Mouse (Mus musculus) urinary bladder, adult 2 months (tissue): ENCODE data around the gene Gfra1. TPM values are rescaled to one million over a fixed set of nuclear protein-coding genes. Genes with fewer than 3 reads are reported as not detected.

ENCODE experiments used
- DNase-seq: peaks from one replicate; pipeline ENCODE4 v3.0.0; 2022; ENCODE audit warnings: low spot score
- polyA plus RNA-seq: library from polyadenylated mRNA; depleted of rRNA; stranded (reverse); fragments of >200 nt; gene quantifications from 2 replicates; pipeline ENCODE4 v1.2.3, GENCODE M21; 2012

Gfra1 gene
- polyA plus RNA-seq, 1 experiment, result 4.7 TPM

DNA sequence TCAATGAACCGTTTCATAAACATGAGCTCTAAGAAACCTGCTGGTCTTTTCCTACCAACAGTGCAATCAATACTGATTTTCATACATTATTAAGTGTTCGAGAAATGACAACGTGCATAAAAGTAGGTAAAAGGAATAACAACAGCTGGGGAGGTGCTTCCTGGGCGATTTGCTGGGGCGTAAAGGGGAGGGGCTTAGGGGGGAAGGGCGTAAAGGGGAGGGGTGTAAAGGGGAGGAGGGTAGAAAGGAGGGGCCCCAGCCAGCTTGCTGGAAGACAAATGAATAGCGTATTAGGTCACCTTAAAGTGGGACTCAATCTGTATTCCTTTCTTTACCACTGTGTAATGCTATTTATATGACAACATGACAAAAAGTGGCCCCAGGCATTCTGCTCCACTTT, 13.9 kb downstream of the Gfra1 start:
- DNase-seq, result no peak

DNA sequence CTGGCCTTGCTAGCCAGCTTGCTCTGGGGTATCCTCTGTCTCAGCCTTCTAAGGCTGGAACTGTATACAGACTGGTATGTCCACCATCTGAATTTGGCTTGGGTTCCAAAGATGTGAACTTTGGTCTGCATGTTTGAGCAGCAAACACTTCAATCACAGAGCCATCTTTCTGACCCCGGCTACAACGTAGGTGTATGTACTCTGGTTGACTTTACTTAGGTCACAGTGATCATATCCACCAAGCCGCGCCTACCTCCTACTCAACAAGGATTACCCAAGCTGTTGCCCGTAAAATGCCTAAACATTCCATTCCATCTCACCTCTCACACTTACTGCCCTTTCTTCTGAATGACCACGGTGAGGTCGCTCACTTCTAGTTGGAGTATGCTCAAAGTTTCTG, 14.5 kb downstream of the Gfra1 start:
- no peak for DNase-seq

DNA sequence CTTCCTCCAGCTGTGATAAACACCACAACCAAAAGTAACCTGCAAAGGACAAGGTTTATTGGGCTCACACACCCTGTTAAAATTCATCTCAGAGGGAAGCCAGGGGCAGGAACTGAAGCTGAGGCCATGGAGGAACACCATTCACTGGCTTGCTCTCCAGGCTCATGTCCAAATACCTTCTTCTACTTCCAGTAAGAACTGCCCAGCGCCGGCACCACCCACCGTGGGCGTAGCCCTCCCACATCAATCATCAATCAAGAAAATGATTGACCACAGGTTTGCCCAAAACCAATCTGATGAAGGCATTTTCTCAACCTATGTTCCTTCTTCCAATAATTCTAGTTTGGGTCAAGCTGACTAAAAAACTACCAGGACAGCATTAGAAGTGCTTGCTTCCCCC, 16.9 kb downstream of the Gfra1 start:
- no peak for DNase-seq

DNA sequence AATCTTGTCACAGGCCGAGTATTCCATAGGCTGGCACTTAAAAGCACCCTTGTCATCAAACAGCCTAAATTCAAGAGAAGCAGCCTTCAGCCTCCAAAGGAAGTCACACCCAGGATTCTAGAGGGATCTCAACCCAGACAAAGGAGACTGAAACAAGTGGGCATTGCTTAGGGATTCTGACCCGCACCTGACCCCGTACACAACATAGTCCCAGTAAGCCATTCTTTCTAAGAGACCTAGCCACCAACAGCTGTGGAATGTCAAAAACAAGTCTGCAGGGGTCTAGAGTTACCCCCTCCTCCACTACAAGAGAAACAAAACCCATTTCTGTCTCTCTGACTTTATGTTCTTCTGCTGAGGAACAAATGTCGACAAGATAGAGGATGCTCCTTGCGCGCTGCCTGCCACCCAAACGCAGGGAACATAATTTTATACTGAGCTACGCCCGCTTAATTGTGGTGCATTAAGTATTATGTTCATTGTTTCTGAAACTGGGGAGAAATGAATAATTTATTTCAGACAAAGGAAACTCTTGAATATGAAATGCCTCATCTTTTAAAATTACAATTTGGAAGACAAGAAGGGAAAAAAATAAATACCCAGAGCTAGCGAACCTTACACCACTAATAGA, 18.2 kb downstream of the Gfra1 start:
- DNase-seq, result no peak

DNA sequence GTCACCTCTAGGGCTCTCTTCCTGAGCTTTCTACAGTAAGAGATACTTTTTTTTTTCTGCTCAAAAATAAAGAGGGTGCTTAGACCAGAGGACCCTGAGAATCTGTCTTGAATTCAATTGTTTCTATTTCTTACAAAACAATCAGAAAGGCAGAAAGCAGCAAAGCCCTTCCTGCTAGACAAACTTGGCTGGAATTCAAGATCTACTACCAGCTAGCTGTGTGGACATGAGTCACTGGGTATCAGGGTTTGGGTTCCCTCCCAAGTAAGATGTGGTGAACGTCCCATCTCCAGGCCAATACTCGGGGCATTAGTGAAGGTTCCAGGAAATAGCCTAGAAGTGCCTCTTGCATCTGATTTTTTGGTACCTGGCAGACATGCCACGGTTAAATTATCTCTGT, 18.8 kb downstream of the Gfra1 start:
- DNase-seq, result no peak

DNA sequence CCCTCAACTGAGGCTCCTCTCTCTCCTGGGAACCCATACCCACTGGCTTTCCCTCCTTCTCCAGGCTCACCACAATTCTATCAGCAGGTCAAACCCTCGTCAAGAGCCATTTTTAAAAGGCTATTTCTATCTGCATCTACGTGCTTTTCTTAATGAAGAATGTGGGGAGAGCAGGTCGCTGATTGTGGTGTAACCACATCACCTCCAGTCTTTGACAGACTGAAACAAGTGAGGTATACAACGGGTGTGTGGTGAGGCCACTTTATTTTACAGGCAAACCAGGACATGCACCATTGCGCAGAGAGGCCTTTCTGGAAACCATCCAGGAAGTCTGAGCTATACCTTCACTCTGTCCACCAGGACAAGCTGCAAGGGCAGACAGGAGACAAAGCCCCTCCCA, 19.8 kb downstream of the Gfra1 start:
- no peak for DNase-seq

DNA sequence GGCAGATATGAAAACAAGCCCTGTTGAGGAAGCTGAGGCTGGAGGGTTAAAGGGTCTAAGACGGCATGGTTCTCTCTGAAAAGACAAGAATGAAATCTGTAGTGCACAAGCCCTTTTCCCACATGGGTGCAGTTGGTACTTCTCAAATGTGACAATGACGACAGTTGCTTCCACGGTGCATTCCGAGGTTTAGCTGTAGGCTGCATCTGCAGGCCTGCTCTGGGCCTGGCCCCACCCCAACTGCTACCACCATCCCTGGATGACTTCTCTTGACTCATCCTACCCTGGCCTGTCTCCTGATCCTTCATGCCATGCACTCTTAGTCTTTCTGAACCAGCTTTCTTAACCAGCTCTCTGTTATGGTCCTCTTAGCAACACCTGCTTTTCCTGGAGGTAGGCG, 22.9 kb downstream of the Gfra1 start:
- DNase-seq, result no peak

DNA sequence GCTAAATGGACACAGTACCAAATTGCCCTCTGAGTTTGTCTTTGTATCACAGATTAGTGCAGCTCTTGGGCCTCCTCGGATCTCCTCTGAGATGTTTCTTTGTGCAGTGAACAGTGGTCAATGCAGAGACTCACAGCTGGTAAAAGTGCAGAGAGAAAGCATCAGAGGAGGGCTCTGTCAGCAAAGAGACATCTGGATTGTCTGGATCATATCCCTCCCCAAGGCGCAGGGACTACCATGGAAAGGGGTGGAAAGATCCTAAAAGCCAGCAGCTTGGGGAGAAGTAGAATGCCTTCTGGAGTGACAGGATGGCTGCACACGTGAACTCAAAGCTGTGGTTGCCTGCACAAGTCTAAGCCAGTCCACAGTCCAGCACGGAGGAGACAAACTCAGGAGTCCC, 27.2 kb downstream of the Gfra1 start:
- no peak for DNase-seq

DNA sequence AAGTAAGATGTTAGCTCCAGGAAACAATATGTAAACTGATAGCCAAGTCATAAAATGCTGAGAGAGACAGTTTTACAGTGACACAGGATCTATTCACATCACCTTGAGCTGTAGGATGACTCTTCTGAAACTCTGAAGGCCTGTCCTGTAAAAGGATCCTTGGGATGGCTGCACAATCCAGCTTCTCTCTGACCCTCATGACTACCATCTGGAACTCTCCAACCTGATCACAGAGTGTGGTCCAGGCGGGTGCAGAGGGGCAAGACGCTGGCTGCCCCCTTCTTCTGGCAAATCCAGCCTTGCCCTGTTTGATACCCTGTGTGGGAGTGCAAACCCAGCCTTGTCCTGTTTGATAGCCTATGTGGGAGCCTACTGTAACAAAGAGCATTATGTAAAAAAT, 28.4 kb downstream of the Gfra1 start:
- DNase-seq, result no peak

DNA sequence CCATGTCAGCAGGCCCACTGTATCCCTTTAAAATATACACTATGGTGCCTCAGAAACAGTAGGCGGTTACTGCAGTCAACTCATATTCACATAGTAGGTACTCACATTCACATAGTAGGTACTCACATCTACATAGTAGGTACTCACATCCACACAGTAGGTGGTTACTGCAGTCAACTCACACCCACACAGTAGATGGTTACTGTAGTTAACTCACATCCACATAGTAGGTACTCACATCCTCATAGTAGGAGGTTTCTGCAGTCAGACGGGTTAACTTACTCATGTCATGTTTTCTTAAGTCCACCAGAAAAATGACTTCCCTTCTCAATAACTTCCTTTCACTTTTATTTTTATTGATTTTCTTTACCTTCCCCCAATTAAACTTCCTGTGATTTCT, 30.8 kb downstream of the Gfra1 start:
- no peak for DNase-seq

DNA sequence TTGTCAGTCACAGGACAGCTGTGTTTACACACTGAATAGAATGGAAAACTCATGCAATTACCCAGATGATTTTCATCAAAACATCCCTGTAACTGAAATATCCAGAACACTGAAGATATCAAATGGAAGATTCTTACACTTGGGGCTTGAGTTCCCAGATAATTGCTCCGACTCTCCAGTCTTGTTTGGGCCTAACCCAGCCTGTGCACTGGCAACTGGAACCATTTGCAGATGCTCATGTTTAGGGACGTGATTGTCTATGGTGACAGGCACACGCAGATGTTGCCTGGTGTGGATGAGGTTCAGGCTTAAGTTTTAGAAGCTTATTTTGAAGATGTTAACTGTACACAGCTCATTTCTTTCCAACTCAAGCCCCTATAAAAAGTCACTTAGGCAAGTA, 31.5 kb downstream of the Gfra1 start:
- no peak for DNase-seq

DNA sequence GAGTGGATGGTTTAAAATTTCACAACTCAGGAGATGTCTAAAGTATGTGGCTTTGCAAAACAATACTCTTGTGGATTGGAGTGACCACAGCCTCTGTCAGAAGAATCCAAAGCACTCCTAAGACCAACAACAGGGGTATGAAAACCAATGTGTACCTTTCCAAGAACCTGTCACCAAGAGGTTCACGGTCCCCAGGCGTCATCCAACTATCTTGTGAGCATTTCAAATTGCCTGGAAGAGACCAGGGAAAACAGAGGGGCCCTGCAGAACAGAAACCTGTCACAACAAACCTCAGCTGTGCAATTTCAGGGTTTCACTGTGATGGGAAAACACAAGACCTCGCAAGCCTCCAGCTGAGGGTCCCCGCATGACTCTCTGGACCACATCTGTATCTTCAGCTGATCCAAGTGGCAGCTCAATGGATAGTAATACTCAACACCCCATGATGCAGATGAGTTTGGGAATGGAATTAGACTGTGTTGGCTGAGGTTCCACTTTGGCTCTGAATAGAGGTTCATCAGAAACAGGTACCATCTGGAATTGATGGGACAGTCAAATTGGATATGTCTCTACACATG, 32.7 kb downstream of the Gfra1 start:
- DNase-seq, result no peak

DNA sequence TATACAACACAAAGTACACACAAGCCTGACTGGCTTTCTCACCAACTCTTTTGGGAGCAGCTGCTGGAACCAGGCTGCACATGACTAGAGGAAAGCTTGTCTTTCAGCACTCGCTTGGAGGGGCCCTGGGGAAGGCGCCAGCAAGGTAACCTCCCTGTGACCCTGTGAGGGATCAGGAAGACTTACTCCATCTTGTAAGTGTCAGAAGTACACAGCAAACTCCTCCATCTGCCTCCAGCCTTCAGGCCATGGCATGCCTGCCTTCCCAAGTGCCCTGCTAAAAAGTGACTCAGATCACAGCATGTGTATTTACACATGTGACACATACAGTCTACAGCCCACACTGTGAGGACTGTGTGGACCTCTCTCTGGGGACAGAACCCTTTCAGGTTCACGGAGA, 36.0 kb downstream of the Gfra1 start:
- peak; percentile 27 for DNase-seq

DNA sequence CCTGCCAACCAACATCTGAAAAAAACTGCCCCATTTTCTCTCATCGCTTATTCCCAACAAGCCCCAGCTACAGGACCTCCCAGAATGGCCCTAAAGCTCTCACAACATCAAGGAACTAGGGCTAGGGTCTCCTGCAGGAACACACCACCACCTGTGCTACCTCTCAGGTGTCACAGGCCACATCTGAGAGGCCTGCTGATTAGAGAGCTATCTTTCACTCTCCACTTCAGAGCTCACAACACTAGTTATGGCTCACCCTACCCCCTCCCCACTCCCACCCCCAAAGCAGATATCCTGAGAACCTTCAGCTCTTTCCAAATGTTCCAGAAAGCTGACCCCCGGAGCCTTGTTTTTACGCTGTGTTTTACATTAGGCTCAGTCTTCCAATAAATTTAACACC, 36.4 kb downstream of the Gfra1 start:
- no peak for DNase-seq

DNA sequence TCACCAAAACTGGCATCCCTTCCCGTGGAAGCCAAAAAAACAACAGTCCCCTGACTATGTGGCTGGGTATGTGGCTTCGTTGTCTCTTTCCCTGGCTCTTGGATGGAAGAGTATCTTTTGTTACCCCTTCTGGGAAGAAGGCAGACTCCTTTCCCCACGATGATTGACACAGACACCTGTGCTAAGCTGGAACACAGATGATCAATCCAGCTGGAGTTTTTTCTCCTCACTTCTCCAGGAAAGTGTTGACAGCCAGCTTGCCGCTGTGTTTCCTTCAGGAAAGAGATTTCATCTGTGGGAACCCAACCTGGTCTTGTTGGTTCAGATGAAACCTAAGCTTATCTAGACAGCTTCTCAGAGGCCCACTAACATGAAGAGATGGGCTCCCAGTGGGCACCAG, 40.5 kb downstream of the Gfra1 start:
- DNase-seq, result no peak

DNA sequence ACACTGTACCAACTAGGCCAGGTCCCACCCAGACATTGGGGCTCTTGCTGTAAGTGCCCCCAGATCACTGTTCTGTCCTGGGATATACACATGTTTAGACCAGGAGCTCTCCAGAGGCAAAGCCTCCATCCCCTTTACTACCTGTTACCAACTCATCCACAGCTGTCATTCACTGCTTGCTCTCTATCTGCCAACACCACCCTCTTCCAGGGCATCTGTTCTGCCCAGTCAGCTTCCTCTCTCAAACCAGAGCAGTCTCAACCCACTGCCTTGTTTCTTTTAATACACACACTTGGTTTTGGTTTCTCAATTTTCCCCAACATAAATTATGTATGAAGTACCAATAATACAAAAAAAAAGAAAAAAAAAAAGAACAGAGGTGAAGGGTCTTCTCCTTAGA, 41.0 kb downstream of the Gfra1 start:
- no peak for DNase-seq

DNA sequence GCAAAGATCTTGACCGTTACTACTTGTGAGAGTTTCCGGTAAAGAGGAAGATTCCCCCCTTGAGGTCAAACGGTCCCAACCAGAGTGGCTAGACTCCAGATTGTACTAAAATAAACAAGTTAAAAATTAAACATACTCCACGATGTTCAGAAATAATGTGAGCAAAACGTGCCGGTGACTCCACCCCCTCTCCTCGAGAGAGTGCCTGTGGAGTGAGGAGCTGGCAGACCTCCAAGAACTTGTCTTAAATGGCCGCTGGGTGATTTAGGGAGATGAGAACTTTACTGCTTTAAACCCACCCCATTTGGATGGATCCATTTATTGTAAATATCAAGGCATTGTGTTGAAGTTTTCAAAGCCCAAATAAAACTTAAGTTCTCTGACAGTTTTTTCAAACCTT, 42.4 kb downstream of the Gfra1 start:
- no peak for DNase-seq

DNA sequence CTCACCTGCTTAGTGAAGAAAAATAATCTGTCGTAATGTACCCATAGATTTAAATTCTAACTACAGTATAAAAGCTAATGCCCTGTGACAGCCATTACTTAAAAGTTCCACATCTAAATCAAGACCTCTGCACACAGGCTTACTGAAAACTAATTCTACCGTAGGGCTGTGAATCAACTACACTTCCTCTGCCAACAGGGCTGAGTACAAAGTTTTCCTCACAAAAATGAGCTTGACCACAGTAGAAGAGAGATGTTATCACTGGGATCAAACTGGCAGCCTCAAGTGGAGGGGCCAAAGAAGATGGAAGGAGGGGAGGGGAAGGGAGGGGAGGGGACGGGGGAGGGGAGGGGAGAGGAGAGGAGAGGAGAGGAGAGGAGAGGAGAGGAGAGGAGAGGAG, 42.9 kb downstream of the Gfra1 start:
- no peak for DNase-seq

DNA sequence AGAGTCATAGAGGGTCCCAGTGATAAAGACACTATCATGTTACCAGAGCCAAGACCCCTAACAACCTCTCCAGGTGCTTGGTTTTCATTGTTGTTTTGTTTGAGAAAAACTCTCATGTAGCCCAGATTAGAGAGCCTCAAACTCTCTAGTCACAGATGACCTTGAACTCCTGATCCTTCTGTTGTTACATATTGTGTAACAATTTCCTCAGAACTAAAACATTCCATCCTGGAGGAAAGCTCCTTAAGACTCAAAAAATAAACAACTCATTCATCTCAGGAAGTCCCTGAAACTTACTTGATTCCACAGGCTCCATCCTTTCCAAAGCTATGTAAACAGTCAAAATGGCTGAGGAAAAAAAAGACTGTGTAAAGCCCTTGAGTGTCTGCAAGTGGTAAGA, 49.0 kb downstream of the Gfra1 start:
- no peak for DNase-seq

DNA sequence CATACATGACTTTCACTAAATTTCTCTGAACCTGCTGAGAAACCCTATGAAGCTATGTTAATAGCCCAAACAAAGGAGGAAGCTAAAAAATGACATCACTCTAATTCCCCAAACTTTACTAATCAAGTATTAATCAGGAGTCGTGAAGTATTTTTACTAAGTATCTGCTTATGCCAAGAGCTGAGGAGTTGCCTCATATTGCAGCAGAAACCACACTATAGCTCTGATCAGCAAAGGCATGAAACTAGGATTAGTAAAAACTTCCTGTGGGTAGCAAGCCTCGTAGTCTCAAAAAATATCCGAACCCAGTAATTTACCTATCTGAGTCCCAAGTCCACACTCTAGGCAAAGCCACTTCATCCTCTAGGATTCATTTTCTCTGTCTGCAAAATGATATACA, 55.5 kb downstream of the Gfra1 start:
- DNase-seq, result no peak

DNA sequence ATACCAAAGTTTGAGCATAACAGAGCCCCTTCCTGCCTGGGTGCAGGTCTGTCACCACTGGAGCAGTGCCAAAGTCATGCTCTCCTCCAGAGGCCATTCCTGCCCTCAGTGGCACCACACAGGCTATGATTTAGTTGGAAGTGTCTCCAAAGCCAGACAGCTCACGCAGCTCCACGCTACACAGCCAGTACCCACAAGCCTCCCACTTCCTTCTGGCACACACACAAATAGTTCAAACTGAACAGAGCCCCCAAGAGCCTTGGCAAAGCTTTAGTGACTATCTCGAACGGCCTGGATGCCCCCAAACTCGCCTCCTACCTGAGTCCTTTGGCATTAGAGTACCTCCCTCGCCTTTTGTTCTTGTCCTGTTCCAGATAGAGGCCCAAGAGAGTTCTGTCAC, 56.5 kb downstream of the Gfra1 start:
- no peak for DNase-seq

DNA sequence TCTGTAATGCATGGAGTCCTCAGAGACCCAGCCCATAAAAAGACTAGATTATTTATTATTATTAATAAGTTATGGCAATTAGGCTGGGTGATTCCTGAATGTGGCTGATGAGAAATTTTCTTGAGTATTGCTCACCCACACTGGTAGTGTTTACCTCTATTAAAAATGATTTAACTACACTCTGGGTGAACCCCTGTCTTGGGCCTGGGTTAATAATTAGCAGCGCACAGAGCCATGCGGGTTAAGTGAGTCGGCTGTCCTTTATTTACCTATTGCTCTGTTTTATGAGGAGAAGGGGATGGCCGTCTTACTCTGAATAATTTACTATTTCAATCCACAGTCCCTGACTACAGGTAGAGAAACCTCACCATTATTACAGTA, 59.1 kb downstream of the Gfra1 start:
- DNase-seq, result no peak

DNA sequence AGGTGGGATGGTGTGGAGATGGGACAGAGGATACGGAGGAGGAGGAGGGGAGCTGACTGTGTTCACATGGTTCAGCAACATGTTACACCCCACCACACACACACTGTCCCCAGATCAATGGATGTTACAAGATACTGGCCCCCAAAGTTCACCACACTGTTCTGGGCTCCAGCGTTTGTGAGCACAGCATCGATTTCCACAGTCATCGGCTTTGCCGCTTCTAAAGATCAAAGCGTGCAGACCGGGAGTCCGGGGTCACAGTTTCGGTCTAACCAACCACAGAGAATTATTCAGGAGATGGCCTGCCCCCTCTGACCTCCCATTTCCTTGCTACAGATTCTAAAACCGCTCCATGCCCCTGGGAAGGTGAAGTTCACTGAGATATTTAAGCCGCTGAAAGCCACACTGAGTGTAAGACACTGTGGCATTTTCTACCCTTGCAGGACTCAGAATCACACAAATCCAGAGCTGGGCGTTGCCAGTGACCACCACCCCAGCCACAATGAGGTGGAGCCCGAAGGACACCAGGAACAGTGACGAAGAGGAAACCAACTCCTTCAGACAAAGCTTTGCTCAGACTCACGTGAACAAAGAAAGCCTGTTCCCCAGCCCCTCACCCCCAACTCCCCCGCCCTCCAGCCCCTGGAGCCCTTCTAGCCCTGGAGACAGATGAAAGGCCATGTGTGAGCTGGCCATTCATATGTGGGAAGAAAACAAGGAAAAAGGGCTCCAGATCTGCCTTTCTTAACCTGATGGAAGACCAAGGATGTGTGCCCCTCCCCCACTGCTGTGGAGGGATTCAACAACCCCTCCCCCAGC, 59.7 kb downstream of the Gfra1 start:
- no peak for DNase-seq

DNA sequence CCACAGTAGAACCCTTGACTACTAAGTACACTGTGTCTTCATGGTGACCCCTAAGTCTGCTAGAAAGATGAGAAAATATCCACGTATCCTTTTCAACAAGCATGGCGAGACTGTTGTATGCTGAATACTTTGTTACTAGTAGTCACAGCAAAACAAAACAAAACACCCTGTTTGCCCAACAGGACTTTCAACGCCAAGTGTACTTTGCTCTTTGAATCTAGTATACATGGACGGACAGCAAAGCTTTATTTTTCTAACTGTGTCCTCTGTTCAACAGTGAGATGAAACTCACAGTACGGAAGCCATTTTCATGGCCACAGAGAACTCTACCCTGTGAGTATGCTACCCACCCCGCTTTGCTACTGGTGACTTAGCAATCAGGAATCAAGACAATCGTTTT, 62.6 kb downstream of the Gfra1 start:
- DNase-seq, result no peak
